Mouse (Mus musculus): ENCODE data around the gene Ptger3.

DNA sequence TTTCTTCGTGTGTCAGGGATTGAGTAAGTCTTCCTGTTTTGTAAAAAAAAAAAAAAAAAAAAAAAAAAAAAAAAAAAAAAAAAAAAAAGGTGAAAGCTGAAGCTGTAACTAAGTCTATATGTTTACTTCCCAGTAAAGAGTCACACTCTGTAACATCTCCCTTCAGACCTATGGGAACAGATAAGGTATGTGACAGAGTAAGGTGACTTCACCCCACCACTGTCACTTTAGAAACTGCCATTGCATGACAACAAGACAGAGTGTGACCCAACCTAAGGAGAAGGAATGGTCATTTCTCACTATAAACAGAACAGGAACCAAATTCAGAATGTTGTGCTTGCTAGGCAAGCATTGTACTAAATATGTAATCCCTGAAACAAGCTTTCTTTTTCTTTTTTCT is 46.9 kb downstream of the Ptger3 start:
- TF ChIP-seq CTCF (IDR thresholded peaks at IDR 0.05) (no peak), EP300 (IDR thresholded peaks at IDR 0.05) (no peak)
